Mouse (Mus musculus): ENCODE results near the gene Ssu2. TPM values are rescaled to one million over a fixed set of nuclear protein-coding genes. Genes with fewer than 3 reads are reported as not detected.
A peak's percentile ranks its signal among the peaks of the same experiment; 100 is the strongest.

Ssu2 gene
- total RNA-seq, 2 experiments from 2014 or later, result 3.9 to 4.1 TPM

DNA sequence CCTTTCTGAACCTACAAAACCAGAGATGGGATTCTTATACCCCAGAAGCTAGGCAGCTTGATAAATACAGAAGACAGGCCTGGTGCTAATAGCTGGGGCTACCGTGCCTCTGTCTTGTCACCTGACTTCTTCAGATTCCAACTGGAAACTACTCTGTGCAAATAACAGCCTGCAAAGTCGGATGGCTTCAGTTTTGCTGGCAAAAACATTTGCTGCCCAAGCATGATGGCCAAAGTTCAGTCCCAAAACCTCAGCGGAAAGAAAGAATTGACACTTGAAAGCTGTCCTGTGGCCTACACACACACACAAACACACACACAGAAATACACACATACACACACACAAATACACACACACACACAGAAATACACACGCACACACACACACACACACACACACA lies 48.8 kb downstream of the Ssu2 start:
- DNase-seq, result no peak

DNA sequence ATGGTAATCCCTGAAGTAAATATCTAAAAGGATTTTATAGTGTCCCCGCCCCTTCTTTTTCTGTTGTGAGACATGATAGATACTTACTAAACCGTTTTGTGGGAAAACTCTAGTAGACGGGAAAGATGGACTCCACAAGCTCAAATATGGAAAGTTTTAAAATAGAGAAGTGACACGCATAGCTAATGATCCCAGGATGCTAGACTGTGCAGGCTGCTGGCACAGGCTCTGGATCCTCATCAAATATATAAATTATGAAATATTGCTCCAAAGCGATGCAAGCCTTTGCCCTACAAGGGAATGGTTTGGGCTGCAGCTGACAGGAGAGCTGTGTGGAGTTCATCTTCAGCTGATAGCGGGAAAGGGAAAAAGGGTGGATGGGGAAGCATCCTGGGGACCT lies 50.2 kb downstream of the Ssu2 start:
- no peak for DNase-seq

DNA sequence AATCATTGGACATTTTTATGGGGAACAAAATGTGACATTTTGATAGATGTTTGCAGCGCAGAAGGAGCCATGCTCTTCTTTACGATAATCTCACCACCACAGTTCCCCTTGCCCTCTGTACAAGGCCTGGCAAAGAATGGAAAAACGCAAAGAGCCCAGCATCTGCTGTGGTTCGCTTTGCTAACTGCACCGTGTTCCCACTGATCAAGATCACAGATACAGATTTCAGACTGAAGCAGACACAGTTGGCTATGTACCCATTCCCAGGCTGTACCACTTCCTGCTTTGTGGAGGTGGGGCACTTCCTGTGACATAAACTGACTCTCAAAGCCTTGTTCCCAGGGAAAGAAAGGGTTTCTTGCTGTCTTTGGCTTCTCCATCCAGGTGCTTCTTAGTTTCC lies 53.9 kb downstream of the Ssu2 start:
- no peak for DNase-seq

DNA sequence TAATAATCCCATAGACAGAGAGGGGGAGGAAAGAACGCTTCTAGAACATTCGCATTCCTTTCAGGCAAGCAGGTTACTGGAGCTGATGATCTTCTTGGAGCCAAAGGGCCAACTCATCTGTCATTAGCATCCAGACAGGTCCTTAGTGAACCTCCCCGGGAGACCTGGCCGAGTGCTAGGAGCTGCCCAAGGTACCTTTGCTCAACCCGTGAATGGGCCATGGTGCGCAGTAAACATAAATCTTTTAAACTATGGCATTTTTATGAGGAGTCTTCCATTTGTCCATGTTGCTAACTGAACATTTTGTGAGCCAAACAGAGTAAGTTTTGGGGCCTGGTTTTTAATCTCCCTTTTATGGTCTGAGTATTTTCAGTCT lies 56.6 kb downstream of the Ssu2 start:
- DNase-seq, result no peak

DNA sequence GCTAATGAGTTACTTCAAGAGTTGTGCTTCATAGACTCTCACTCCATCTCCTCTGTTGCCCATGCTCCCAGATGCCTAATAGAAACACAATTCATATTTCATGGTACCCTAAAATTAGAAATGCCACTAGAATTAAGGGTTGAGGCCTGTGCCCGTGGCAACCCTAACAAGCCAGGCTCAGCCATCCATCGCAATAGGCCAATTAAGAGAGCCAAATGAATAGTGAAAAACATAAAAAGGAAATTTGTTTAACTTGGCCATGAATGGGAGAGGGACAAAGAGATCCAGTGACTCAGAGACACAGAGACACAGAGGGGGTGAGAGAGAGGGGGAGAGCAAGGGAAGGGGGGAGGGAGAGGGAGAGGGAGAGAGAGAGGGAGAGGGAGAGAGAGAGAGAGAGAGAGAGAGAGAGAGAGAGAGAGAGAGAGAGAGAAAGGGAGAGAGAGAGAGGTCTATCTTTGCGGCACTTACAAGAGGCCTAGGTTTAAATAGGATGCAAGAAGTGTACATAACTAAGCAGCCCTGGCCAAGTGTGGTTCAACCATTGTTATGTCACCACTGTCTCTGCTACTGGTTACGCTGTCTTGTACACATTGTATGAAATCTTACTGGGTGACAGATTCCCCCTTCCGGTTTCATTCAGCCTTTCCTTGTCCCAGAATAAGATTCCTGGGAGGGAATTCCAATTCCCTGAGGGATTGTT lies 57.2 kb downstream of the Ssu2 start:
- no peak for DNase-seq

DNA sequence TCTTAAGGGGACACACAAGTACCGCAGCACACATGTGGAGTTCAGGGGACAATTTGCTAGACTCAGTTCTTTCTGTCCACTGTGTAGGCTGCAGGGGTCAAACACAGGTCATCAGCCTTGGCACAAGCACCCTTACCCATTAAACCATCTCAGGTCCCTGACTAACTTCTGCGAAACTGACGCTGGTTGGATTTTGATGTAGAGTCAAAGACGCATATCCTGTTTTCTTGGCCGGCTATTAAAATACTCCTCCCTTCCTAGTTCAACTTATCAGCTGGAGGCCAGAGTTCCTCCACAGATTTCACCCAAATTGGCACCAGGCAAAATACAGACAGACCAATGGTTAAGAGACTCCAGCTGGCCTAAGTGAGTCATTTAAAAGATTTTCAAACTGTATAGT lies 60.0 kb downstream of the Ssu2 start:
- DNase-seq, result peak; percentile 31

DNA sequence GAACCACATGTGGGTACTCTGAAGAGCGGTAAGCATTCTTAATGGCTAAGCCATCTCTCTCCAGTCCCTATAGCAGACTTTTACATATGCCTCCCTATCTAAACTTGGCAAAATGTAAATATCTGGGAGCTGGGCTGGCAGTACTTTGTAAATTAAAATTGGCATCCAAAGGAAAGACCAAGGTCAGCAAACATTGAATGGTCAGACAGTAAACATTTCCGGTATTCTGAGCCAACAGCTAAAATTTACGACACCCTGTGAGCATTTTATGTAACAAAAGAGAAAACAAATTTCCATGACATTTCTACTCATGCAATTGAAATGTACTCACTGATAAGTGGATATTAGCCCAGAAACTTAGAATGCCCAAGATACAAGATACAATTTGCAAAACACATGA lies 62.6 kb downstream of the Ssu2 start:
- DNase-seq, result no peak

DNA sequence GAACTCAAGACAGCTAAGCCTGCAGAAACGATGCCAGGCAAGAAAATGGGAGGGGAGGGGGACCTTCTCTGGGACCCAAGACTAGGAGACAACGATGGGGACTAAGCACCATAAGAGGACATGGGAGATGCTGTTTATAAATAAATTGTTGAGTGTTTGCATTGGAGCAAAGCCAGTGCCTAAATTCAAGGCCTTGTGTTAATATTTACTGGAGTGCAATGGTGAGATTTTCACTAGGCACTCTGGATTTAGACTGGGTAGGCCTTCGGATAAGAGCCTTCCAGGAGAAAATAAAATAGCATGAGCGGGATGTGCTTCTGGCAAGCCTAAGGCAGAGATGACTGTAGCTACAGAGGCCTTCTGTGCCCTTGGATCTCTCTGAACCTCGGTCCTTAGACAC lies 64.9 kb downstream of the Ssu2 start:
- no peak for DNase-seq

DNA sequence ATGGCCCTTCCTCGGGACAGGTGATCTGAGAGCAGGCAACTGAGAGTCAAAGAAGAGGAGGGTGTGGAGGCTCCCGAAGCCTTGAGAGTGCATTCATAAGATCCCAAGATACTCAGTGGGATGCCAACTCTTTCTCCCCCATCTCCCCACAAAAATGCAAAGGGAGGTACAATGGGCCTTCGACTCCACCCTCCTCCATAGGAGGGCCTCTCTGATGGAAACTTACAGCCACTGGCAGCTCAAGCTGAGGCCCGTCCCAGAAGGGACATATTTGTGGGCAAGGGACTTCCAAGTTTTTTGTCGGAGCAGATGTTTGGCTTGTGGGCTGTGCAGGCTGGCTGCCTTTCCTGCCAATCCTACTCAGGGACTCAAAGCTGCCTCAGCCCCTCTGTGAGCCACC lies 67.1 kb downstream of the Ssu2 start:
- DNase-seq, result no peak

DNA sequence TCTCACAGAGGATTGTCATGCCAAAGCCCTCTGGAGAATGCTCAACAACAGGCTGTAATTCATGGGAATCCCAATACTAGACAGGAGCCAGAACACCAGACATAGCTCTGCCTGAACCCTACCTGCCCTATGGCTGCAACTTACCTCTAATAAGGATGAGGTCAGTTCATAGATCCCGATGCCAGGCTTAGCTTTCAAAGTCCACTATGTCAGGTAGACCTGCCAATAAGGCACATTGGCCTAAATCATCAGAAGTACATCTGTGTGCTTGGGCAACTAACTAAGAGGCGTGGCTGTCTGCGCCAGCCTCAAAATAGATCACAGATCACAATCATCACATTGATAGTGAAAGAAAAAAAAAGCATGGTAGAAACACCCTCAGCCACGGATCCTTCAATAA lies 68.4 kb downstream of the Ssu2 start:
- DNase-seq, result no peak

DNA sequence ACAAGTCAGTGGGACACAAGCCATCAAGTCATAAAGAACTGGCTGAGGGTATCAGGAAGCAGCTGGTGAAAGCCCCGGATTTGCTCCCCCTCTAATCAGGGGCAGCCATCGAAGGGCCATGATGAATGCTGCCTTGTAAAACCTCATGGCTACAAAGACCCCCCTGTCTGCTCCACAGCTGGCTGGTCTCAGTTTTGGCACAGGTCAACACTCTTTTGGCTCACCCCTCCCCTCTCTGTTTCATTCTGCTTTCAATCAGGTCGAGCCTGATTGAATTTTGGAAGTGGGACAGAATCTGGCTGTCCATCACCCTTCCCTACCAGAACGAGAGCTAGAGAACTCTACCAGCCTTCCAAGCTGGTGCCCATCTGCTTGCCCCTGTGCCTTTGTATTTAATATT lies 76.4 kb downstream of the Ssu2 start:
- no peak for DNase-seq

DNA sequence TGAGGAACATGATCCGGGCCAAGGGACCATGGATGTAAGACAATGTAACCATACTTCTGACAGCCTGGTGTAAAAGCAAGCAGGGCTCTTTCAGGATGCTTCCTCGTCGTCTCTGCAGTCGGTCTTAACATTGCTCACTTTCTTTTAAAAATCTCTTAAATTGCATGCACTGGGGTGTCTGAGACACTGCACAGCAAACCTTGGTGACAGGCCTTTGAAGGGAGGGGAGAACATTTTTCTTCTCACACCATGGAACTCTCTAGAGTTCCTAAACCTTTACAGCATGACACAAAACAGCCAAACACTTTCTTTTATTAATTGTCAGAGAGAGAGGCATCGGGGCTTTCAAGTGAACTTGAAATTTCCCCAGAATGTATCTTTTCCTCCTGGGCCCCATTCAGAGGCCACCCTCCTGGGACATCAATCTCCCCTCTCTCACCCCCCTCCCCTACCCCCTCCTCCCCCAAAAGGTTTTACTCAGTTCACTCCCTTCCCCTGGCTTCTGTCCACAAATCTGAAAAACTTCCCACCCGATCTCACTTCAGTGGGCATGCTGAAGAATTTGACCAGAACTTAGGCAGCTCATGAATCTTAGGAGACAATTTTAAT lies 78.4 kb downstream of the Ssu2 start:
- no peak for DNase-seq

Other genes starting within 250 kb of the Ssu2 start
- gene Lmcd1, start 114.3 kb downstream of the Ssu2 start, total RNA-seq (2021), result 10 to 100 TPM; 55.0 to 63.0 TPM
- 100 to 1,000 TPM; 154 to 182 TPM for gene Cav3, start 71.5 kb upstream of the Ssu2 start, total RNA-seq (2021)
- under 1 TPM; 0.07 to 0.14 TPM for gene Oxtr, start 101.9 kb upstream of the Ssu2 start, total RNA-seq (2021)